Mouse (Mus musculus) MEL (cell line): ENCODE measurements around the gene Tcf12. TPM values are rescaled to one million over a fixed set of nuclear protein-coding genes. Genes with fewer than 3 reads are reported as not detected.

Source experiments
- DNase-seq: peaks from one replicate; pipeline ENCODE4 v3.0.0; 2011; ENCODE audit warnings: low read depth, low spot score
- H3K27ac ChIP-seq: 2 replicates; pipeline ENCODE4 v1.5.1; 2012; ENCODE audit warnings: low read depth, mild to moderate bottlenecking, control low read depth, low read length, moderate library complexity; ENCODE audit not compliant: control insufficient read depth
- H3K27me3 ChIP-seq, 2 experiments: fragments of 150-350 bp in 1 of 2; sonication (generic) in 1 of 2; 2 replicates each; pipeline ENCODE4 v1.6.1; 2012; ENCODE audit warnings: low read length in 2 of 2, mild to moderate bottlenecking in 2 of 2, improper control_type of control experiment in 1 of 2, moderate library complexity in 1 of 2; ENCODE audit not compliant: insufficient read depth in 2 of 2, control insufficient read depth in 1 of 2
- H3K36me3 ChIP-seq, 2 experiments: 2 replicates each; pipeline ENCODE4 v1.6.1; 2012 to 2014; ENCODE audit warnings: low read length in 2 of 2, improper control_type of control experiment in 1 of 2, inconsistent platforms in 1 of 2, mild to moderate bottlenecking in 1 of 2; ENCODE audit not compliant: insufficient read depth in 2 of 2, control insufficient read depth in 1 of 2
- H3K4me1 ChIP-seq, 2 experiments: fragments of 150-350 bp in 1 of 2; sonication (generic) in 1 of 2; 2 replicates each; pipeline ENCODE4 v1.6.1; 2012; ENCODE audit warnings: low read length in 2 of 2, improper control_type of control experiment in 1 of 2, mild to moderate bottlenecking in 1 of 2; ENCODE audit not compliant: insufficient read depth in 2 of 2, control insufficient read depth in 1 of 2
- H3K4me3 ChIP-seq, 2 experiments: fragments of 150-350 bp in 1 of 2; sonication (generic) in 1 of 2; 2 replicates each; pipeline ENCODE4 v1.5.1; 2012; ENCODE audit warnings: low read depth in 2 of 2, low read length in 2 of 2, mild to moderate bottlenecking in 2 of 2, moderate library complexity in 2 of 2, control low read depth in 1 of 2, improper control_type of control experiment in 1 of 2; ENCODE audit not compliant: control insufficient read depth in 1 of 2, insufficient read depth in 1 of 2
- H3K79me2 ChIP-seq: 2 replicates; pipeline ENCODE4 v1.6.1; 2012; ENCODE audit warnings: mild to moderate bottlenecking, low read length, moderate library complexity; ENCODE audit not compliant: control insufficient read depth, poor library complexity, insufficient read depth
- H3K9ac ChIP-seq: 2 replicates; pipeline ENCODE4 v1.6.1; 2012; ENCODE audit warnings: low read depth, mild to moderate bottlenecking, control low read depth, low read length, moderate library complexity; ENCODE audit not compliant: control insufficient read depth, poor library complexity, severe bottlenecking
- H3K9me3 ChIP-seq: fragments of 150-350 bp; sonication (generic); replicated peaks from 2 replicates; pipeline ENCODE4 v1.6.1; 2012; ENCODE audit warnings: mild to moderate bottlenecking, low read length, improper control_type of control experiment, moderate library complexity; ENCODE audit not compliant: insufficient read depth
- CHD1 ChIP-seq: IDR thresholded peaks from 2 replicates; pipeline ENCODE4 v1.6.1; 2012; ENCODE audit warnings: low read depth, mild to moderate bottlenecking, inconsistent platforms, low read length, improper control_type of control experiment
- CTCF ChIP-seq, 3 experiments: IDR thresholded peaks in 2 of 3; conservative IDR thresholded peaks in 1 of 3; 2 replicates each; pipeline ENCODE4 v1.5.1; 2011 to 2012; ENCODE audit warnings: low read length in 3 of 3, low read depth in 2 of 3, mild to moderate bottlenecking in 2 of 3, improper control_type of control experiment in 1 of 3, inconsistent platforms in 1 of 3, mixed read lengths in 1 of 3, moderate library complexity in 1 of 3; ENCODE audit not compliant: control insufficient read depth in 1 of 3, insufficient read depth in 1 of 3, poor library complexity in 1 of 3, severe bottlenecking in 1 of 3
- E2F4 ChIP-seq: IDR thresholded peaks from 2 replicates; pipeline ENCODE4 v1.6.1; 2011; ENCODE audit warnings: low read depth, low read length, improper control_type of control experiment, borderline replicate concordance
- ELF1 ChIP-seq: IDR thresholded peaks from 2 replicates; pipeline ENCODE4 v1.6.1; 2014; ENCODE audit warnings: low read depth, mild to moderate bottlenecking, inconsistent platforms, low read length, improper control_type of control experiment, moderate library complexity
- EP300 ChIP-seq, 2 experiments: IDR thresholded peaks; 2 replicates each; pipeline ENCODE4 v1.6.1; 2011; ENCODE audit warnings: improper control_type of control experiment in 2 of 2, low read length in 2 of 2, low read depth in 1 of 2, mild to moderate bottlenecking in 1 of 2
- ETS1 ChIP-seq: IDR thresholded peaks from 2 replicates; pipeline ENCODE4 v1.6.1; 2012; ENCODE audit warnings: low read depth, mild to moderate bottlenecking, inconsistent platforms, low read length, improper control_type of control experiment, moderate library complexity
- GATA1 ChIP-seq: IDR thresholded peaks from 2 replicates; pipeline ENCODE4 v1.6.1; 2011; ENCODE audit warnings: low read depth, low read length, improper control_type of control experiment
- HCFC1 ChIP-seq: IDR thresholded peaks from 2 replicates; pipeline ENCODE4 v1.6.1; 2012; ENCODE audit warnings: low read depth, mild to moderate bottlenecking, inconsistent platforms, low read length, improper control_type of control experiment, moderate library complexity
- MAFK ChIP-seq: IDR thresholded peaks from 2 replicates; pipeline ENCODE4 v1.6.1; 2011; ENCODE audit warnings: low read depth, mild to moderate bottlenecking, low read length, improper control_type of control experiment, borderline replicate concordance
- MAX ChIP-seq: IDR thresholded peaks from 2 replicates; pipeline ENCODE4 v1.6.1; 2011; ENCODE audit warnings: low read length, improper control_type of control experiment
- MAZ ChIP-seq: IDR thresholded peaks from 2 replicates; pipeline ENCODE4 v1.6.1; 2012; ENCODE audit warnings: low read depth, mild to moderate bottlenecking, inconsistent platforms, low read length, improper control_type of control experiment
- MEF2A ChIP-seq: IDR thresholded peaks from 2 replicates; pipeline ENCODE4 v1.6.1; 2014; ENCODE audit warnings: low read depth, mild to moderate bottlenecking, inconsistent platforms, low read length, improper control_type of control experiment; ENCODE audit not compliant: poor library complexity, insufficient replicate concordance, severe bottlenecking; ENCODE audit errors: extremely low read depth
- MXI1 ChIP-seq: IDR thresholded peaks from 2 replicates; pipeline ENCODE4 v1.6.1; 2011; ENCODE audit warnings: mild to moderate bottlenecking, low read depth, low read length, improper control_type of control experiment
- MYB ChIP-seq: IDR thresholded peaks from 2 replicates; pipeline ENCODE4 v1.6.1; 2011; ENCODE audit warnings: mild to moderate bottlenecking, low read depth, low read length, improper control_type of control experiment
- MYC ChIP-seq: IDR thresholded peaks from 2 replicates; pipeline ENCODE4 v1.6.1; 2011; ENCODE audit warnings: low read depth, mild to moderate bottlenecking, low read length, improper control_type of control experiment, moderate library complexity
- NELFE ChIP-seq: IDR thresholded peaks from 2 replicates; pipeline ENCODE4 v1.6.1; 2011; ENCODE audit warnings: low read depth, low read length, improper control_type of control experiment
- POLR2A ChIP-seq, 2 experiments: IDR thresholded peaks; 2 replicates each; pipeline ENCODE4 v1.6.1; 2011 to 2012; ENCODE audit warnings: low read length in 2 of 2, mild to moderate bottlenecking in 2 of 2, control low read depth in 1 of 2, improper control_type of control experiment in 1 of 2, low read depth in 1 of 2, moderate library complexity in 1 of 2; ENCODE audit not compliant: control insufficient read depth in 1 of 2, insufficient read depth in 1 of 2, poor library complexity in 1 of 2
- POLR2AphosphoS2 ChIP-seq: IDR thresholded peaks from 2 replicates; pipeline ENCODE4 v1.6.1; 2011; ENCODE audit warnings: low read length, improper control_type of control experiment
- RCOR1 ChIP-seq: IDR thresholded peaks from 2 replicates; pipeline ENCODE4 v1.6.1; 2012; ENCODE audit warnings: low read depth, mild to moderate bottlenecking, inconsistent platforms, low read length, improper control_type of control experiment
- SIN3A ChIP-seq: IDR thresholded peaks from 2 replicates; pipeline ENCODE4 v1.6.1; 2012; ENCODE audit warnings: low read length, improper control_type of control experiment, inconsistent platforms
- SMC3 ChIP-seq: IDR thresholded peaks from 2 replicates; pipeline ENCODE4 v1.6.1; 2011; ENCODE audit warnings: low read depth, low read length, improper control_type of control experiment
- TAL1 ChIP-seq: IDR thresholded peaks from 2 replicates; pipeline ENCODE4 v1.6.1; 2012; ENCODE audit warnings: mild to moderate bottlenecking, inconsistent platforms, low read length, moderate library complexity, mixed read lengths
- TBP ChIP-seq: IDR thresholded peaks from 2 replicates; pipeline ENCODE4 v1.8.0; 2011; ENCODE audit warnings: low read depth, low read length, improper control_type of control experiment
- TCF12 ChIP-seq: IDR thresholded peaks from 2 replicates; pipeline ENCODE4 v1.6.1; 2014; ENCODE audit warnings: low read depth, mild to moderate bottlenecking, inconsistent platforms, low read length, improper control_type of control experiment, moderate library complexity
- UBTF ChIP-seq: IDR thresholded peaks from 2 replicates; pipeline ENCODE4 v1.6.1; 2012; ENCODE audit warnings: low read depth, mild to moderate bottlenecking, inconsistent platforms, low read length, improper control_type of control experiment, moderate library complexity, borderline replicate concordance; ENCODE audit not compliant: insufficient read depth
- USF1 ChIP-seq: IDR thresholded peaks from 2 replicates; pipeline ENCODE4 v1.6.1; 2014; ENCODE audit warnings: low read depth, mild to moderate bottlenecking, inconsistent platforms, low read length, improper control_type of control experiment, moderate library complexity
- ZC3H11A ChIP-seq: IDR thresholded peaks from 2 replicates; pipeline ENCODE4 v1.6.1; 2012; ENCODE audit warnings: low read depth, mild to moderate bottlenecking, inconsistent platforms, low read length, improper control_type of control experiment
- ZKSCAN1 ChIP-seq: IDR thresholded peaks from 2 replicates; pipeline ENCODE4 v1.6.1; 2012; ENCODE audit warnings: low read depth, mild to moderate bottlenecking, inconsistent platforms, low read length, improper control_type of control experiment, moderate library complexity
- polyA plus RNA-seq, 2 experiments: library from polyadenylated mRNA; stranded (reverse) in 1 of 2; unstranded in 1 of 2; fragments of >175 nt in 1 of 2; fragments of >200 nt in 1 of 2; gene quantifications; 2 replicates each; pipeline versions ENCODE4 v1.2.1 to v1.2.4; 2012; ENCODE audit warnings: low replicate concordance in 2 of 2, low read depth in 1 of 2; ENCODE audit not compliant: insufficient read length in 2 of 2, insufficient read depth in 1 of 2, missing spikeins in 1 of 2
- total RNA-seq: library from RNA; depleted of rRNA; stranded (reverse); fragments of 300-350 nt; gene quantifications from 2 replicates; pipeline ENCODE4 v1.2.3, GENCODE M21; 2012

Gene Tcf12
- total and polyA plus RNA-seq, 3 experiments, result 29.3 to 70.5 (median 39.6) TPM

DNA sequence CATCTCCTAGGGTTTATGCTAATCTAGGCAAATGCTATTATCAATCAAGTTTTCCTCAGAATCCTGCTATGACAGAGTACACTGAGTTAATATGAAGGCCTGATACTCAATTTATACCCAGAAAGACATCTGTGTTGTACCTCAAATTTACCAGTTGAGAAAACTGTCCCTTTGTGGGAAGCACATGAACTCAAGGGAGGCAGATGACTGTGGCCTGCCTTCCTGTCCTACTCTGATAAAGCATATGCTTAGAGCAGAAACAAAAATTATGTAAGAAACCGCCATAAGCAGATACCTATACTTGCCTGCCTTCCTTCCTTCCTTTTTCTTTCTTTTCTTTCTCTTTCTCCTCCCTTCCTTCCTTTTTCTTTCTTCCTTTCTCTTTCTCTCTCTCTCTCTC lies 261.4 kb downstream of the Tcf12 start (continued):
- TF ChIP-seq MEF2A, result no peak

DNA sequence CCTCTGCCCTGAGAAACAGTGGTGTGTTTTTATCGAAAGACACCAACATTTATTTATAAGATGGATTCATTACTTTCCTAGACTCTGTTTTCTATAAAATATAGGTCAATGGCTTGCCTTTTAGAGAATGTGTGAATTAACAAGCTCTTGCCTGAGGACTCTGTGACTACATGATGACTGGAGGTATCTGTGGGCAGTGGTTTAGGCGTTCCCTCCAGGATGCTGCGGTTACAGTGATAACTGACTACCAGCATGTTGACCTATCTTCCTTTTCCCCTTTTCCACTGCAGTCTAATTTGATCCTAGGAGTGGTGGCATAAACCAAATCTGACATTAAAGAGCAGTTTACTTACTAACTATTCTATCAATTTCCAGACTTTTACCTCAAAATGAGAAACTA lies 263.3 kb downstream of the Tcf12 start:
- H3K36me3 ChIP-seq, result peaks cover 8 to 47% of the 10 kb centered on the region in 2 experiments
- TF ChIP-seq E2F4, result no peak
- TF ChIP-seq MAFK, result peak; percentile 63; the same call in 1 of the 2 replicates
- TF ChIP-seq ZC3H11A, result no peak
- TF ChIP-seq MEF2A, result no peak
- TF ChIP-seq MYC, result 0 out of 2 replicates have a peak, but pooled peaks have one; percentile 25
- no peak for TF ChIP-seq UBTF
- TF ChIP-seq NELFE, result no peak
- TF ChIP-seq RCOR1, result peak; percentile 97
- peak; percentile 55 for TF ChIP-seq TAL1
- TF ChIP-seq USF1, result no peak
- TF ChIP-seq CHD1, result no peak
- TF ChIP-seq MAX, result peak; percentile 48; the same call in 1 of the 2 replicates
- no peak for TF ChIP-seq MAZ
- TF ChIP-seq HCFC1, result no peak
- peak; percentile 95 to 97 for TF ChIP-seq EP300 (IDR thresholded peaks at IDR 0.05; ENCODE audit: low read depth in 1 of 2, low read length in 2 of 2)
- TF ChIP-seq MYB, result peak; percentile 60; the same call in 1 of the 2 replicates
- TF ChIP-seq CTCF (IDR thresholded peaks at IDR 0.05 in 2 of 3, conservative IDR thresholded peaks at IDR 0.05 in 1 of 3; ENCODE audit: control insufficient read depth in 1 of 3, insufficient read depth in 1 of 3, low read depth in 2 of 3, low read length in 3 of 3, poor library complexity in 1 of 3, severe bottlenecking in 1 of 3), result no peak
- peak; percentile 88 for TF ChIP-seq GATA1
- TF ChIP-seq ELF1, result no peak
- TF ChIP-seq ETS1, result peak; percentile 79; the same call in 1 of the 2 replicates
- peak; percentile 65 for TF ChIP-seq TCF12
- TF ChIP-seq SIN3A, result peak; percentile 63
- TF ChIP-seq SMC3, result no peak
- peak; percentile 38; the same call in 1 of the 2 replicates for TF ChIP-seq MXI1
- no peak for TF ChIP-seq POLR2A (IDR thresholded peaks at IDR 0.05; ENCODE audit: control insufficient read depth in 1 of 2, insufficient read depth in 1 of 2, low read depth in 1 of 2, low read length in 2 of 2, poor library complexity in 1 of 2)
- no peak for TF ChIP-seq POLR2AphosphoS2
- TF ChIP-seq TBP, result peak; percentile 52; the same call in 1 of the 2 replicates
- TF ChIP-seq ZKSCAN1, result no peak

More for the DNA sequence above, 263.3 kb downstream of the Tcf12 start:
- H3K4me1 ChIP-seq, result peaks cover 21 to 32% of the 10 kb centered on the region in 2 experiments
- H3K27me3 ChIP-seq, result no peaks in the 10 kb centered on the region
- H3K4me3 ChIP-seq, result no peak overlapping the region
- no peak overlapping the region; the same call in 1 of the 2 replicates for H3K9ac ChIP-seq
- no peaks in the 10 kb centered on the region for H3K79me2 ChIP-seq
- H3K9me3 ChIP-seq, result no peaks in the 10 kb centered on the region
- peak; percentile 91 for DNase-seq
- peak overlapping the region; percentile 81 for H3K27ac ChIP-seq
